Mouse (Mus musculus) ES-E14 (cell line): ENCODE measurements around the gene Olfml3. TPM values are rescaled to one million over a fixed set of nuclear protein-coding genes. Genes with fewer than 3 reads are reported as not detected.

Source experiments
- DNase-seq: peaks from one replicate; pipeline ENCODE4 v3.0.0-alpha.2; 2013; ENCODE audit warnings: low read depth, low spot score
- H3K27ac ChIP-seq: 2 replicates; pipeline ENCODE4 v1.5.1; 2012; ENCODE audit warnings: low read depth, mild to moderate bottlenecking, low read length, moderate library complexity, mixed read lengths; ENCODE audit not compliant: poor library complexity, insufficient read depth, severe bottlenecking
- H3K36me3 ChIP-seq: 2 replicates; pipeline ENCODE4 v1.6.1; 2012; ENCODE audit warnings: mild to moderate bottlenecking, low read length, moderate library complexity, mixed read lengths; ENCODE audit not compliant: control insufficient read depth, poor library complexity, insufficient read depth, severe bottlenecking
- H3K4me1 ChIP-seq, 2 experiments: fragments of 150-350 bp in 1 of 2; sonication (generic) in 1 of 2; 2 replicates each; pipeline ENCODE4 v1.6.1; 2012; ENCODE audit warnings: low read length in 2 of 2, mild to moderate bottlenecking in 1 of 2, mixed read lengths in 1 of 2; ENCODE audit not compliant: control insufficient read depth in 2 of 2, insufficient read depth in 2 of 2, poor library complexity in 1 of 2
- H3K4me3 ChIP-seq, 2 experiments: fragments of 150-350 bp in 1 of 2; sonication (generic) in 1 of 2; 2 replicates each; pipeline ENCODE4 v1.5.1; 2012; ENCODE audit warnings: low read length in 2 of 2, low read depth in 1 of 2, mild to moderate bottlenecking in 1 of 2, mixed read lengths in 1 of 2; ENCODE audit not compliant: insufficient read depth in 1 of 2, poor library complexity in 1 of 2, severe bottlenecking in 1 of 2
- H3K9ac ChIP-seq: 2 replicates; pipeline ENCODE4 v1.6.1; 2012; ENCODE audit warnings: low read depth, mild to moderate bottlenecking, low read length, mixed read lengths; ENCODE audit not compliant: poor library complexity, insufficient read depth, severe bottlenecking
- H3K9me3 ChIP-seq: fragments of 150-350 bp; sonication (generic); 2 replicates; pipeline ENCODE4 v1.6.1; 2012; ENCODE audit warnings: low read depth, mild to moderate bottlenecking, low read length; ENCODE audit not compliant: control insufficient read depth, insufficient read depth
- CHD2 ChIP-seq: IDR thresholded peaks from 2 replicates; pipeline ENCODE4 v1.6.1; 2014; ENCODE audit warnings: mild to moderate bottlenecking, low read depth, low read length, inconsistent platforms
- HCFC1 ChIP-seq: IDR thresholded peaks from 2 replicates; pipeline ENCODE4 v1.6.1; 2012; ENCODE audit warnings: low read length, inconsistent platforms, borderline replicate concordance; ENCODE audit not compliant: insufficient read depth
- MAFK ChIP-seq: IDR thresholded peaks from 2 replicates; pipeline ENCODE4 v1.6.1; 2014; ENCODE audit warnings: mild to moderate bottlenecking, low read depth, low read length, inconsistent platforms; ENCODE audit not compliant: insufficient read depth
- ZC3H11A ChIP-seq: IDR thresholded peaks from 2 replicates; pipeline ENCODE4 v1.6.1; 2012; ENCODE audit warnings: low read depth, mild to moderate bottlenecking, inconsistent platforms, low read length, borderline replicate concordance
- ZNF384 ChIP-seq: IDR thresholded peaks from 2 replicates; pipeline ENCODE4 v1.6.1; 2012; ENCODE audit warnings: low read depth, low read length, inconsistent platforms
- in situ Hi-C, 2 experiments: fragments of 600-800 bp; cut with MboI; formaldehyde crosslinking; loops; one replicate each; pipeline ENCODE4 v1.15.1; 2025; ENCODE audit warnings: low sequenced_read_pairs in 2 of 2, inconsistent platforms in 1 of 2; ENCODE audit not compliant: unreplicated experiment in 2 of 2
- total RNA-seq: library from RNA; depleted of rRNA; stranded (reverse); fragments of 300-350 nt; gene quantifications from 2 replicates; pipeline ENCODE4 v1.2.3, GENCODE M21; 2012

Olfml3 gene
- total RNA-seq, 1 experiment = 1.2 TPM

- no peaks in the 10 kb centered on the region for H3K9me3 ChIP-seq
- no peak for DNase-seq
- H3K4me3 ChIP-seq = no peak overlapping the region
- no peaks in the 10 kb centered on the region; a peak in 2 of 4 replicates for H3K4me1 ChIP-seq
- TF ChIP-seq ZC3H11A = no peak
- no peak for TF ChIP-seq MAFK
- TF ChIP-seq CHD2 = no peak
- no peak for TF ChIP-seq ZNF384
- TF ChIP-seq HCFC1 = no peak
- H3K36me3 ChIP-seq = peaks cover 2% of the 10 kb centered on the region; the same call in 1 of the 2 replicates
- H3K27ac ChIP-seq = no peak overlapping the region
- H3K9ac ChIP-seq = no peak overlapping the region
- in situ Hi-C loops = no loop called here
Observed at GRCm38 (mm10) chr3:103780271-103780670, 42.5 kb upstream of the Olfml3 start.

GRCm38 (mm10) chr3:103779183-103779582, 41.4 kb upstream of the Olfml3 start:
- Histone ChIP-seq H3K36me3 (peaks cover 2% of the 10 kb centered on the region; the same call in 1 of the 2 replicates), H3K27ac (no peak overlapping the region), H3K9me3 (no peaks in the 10 kb centered on the region), H3K4me1 (no peaks in the 10 kb centered on the region; a peak in 2 of 4 replicates), H3K4me3 (no peak overlapping the region), H3K9ac (no peak overlapping the region)
- in situ Hi-C loops = no loop called here
- no peak for TF ChIP-seq MAFK
- TF ChIP-seq HCFC1 = no peak
- no peak for TF ChIP-seq CHD2
- TF ChIP-seq ZNF384 = no peak
- TF ChIP-seq ZC3H11A = no peak
- no peak for DNase-seq

- DNase-seq = no peak
- TF ChIP-seq MAFK (no peak), ZNF384 (no peak), HCFC1 (no peak), CHD2 (no peak), ZC3H11A (no peak)
- H3K9me3 ChIP-seq = no peaks in the 10 kb centered on the region
- H3K36me3 ChIP-seq = peaks cover 2% of the 10 kb centered on the region; the same call in 1 of the 2 replicates
- H3K27ac ChIP-seq = no peak overlapping the region
- H3K9ac ChIP-seq = no peak overlapping the region
- no peak overlapping the region for H3K4me3 ChIP-seq
- H3K4me1 ChIP-seq = no peaks in the 10 kb centered on the region; a peak in 2 of 4 replicates
- in situ Hi-C loops = no loop called here
Observed at GRCm38 (mm10) chr3:103778660-103779059, 40.9 kb upstream of the Olfml3 start.

- H3K9me3 ChIP-seq = no peaks in the 10 kb centered on the region
- H3K36me3 ChIP-seq = peaks cover 2% of the 10 kb centered on the region; the same call in 1 of the 2 replicates
- TF ChIP-seq CHD2 = no peak
- H3K27ac ChIP-seq = no peak overlapping the region
- no peak overlapping the region for H3K9ac ChIP-seq
- peaks cover 0 to 2% of the 10 kb centered on the region in 2 experiments; a peak in 3 of 4 replicates for H3K4me1 ChIP-seq
- DNase-seq = no peak
- in situ Hi-C loops = no loop called here
- no peak overlapping the region for H3K4me3 ChIP-seq
Observed at GRCm38 (mm10) chr3:103777940-103778339, 40.1 kb upstream of the Olfml3 start.

- in situ Hi-C loops = no loop called here
Observed at GRCm38 (mm10) chr3:103774009-103774408, 36.2 kb upstream of the Olfml3 start.

More at GRCm38 (mm10) chr3:103774009-103774408, 36.2 kb upstream of the Olfml3 start:
- no peak for TF ChIP-seq ZNF384
- no peak for TF ChIP-seq HCFC1
- TF ChIP-seq MAFK = no peak
- no peak for TF ChIP-seq CHD2
- TF ChIP-seq ZC3H11A = no peak
- no peak overlapping the region; the same call in 1 of the 2 replicates for H3K9ac ChIP-seq
- DNase-seq = no peak
- H3K9me3 ChIP-seq = no peaks in the 10 kb centered on the region
- no peak overlapping the region for H3K4me3 ChIP-seq
- H3K4me1 ChIP-seq = peaks cover 4% of the 10 kb centered on the region in 2 experiments
- peaks cover 2% of the 10 kb centered on the region; the same call in 1 of the 2 replicates for H3K36me3 ChIP-seq
- H3K27ac ChIP-seq = no peak overlapping the region
